Mouse (Mus musculus) kidney, adult 2 months (tissue): ENCODE data around the gene Cpe. TPM values are rescaled to one million over a fixed set of nuclear protein-coding genes. Genes with fewer than 3 reads are reported as not detected.

Experiments used
- DNase-seq: peaks from one replicate; pipeline ENCODE4 v3.0.0; 2021
- H3K27ac ChIP-seq: fragments of 200-500 bp; 2 replicates; pipeline ENCODE4 v1.5.1; 2012; ENCODE audit warnings: low read depth, low read length, control low read depth, inconsistent platforms; ENCODE audit not compliant: insufficient read depth
- H3K27me3 ChIP-seq: fragments of 200-500 bp; replicated peaks from 2 replicates; pipeline ENCODE4 v1.6.1; 2012; ENCODE audit warnings: mild to moderate bottlenecking, moderate library complexity, low read length, inconsistent platforms; ENCODE audit not compliant: control insufficient read depth, insufficient read depth
- H3K36me3 ChIP-seq: fragments of 200-500 bp; 2 replicates; pipeline ENCODE4 v1.6.1; 2012; ENCODE audit warnings: mild to moderate bottlenecking, moderate library complexity, low read length, inconsistent platforms; ENCODE audit not compliant: control insufficient read depth, insufficient read depth
- H3K4me1 ChIP-seq: fragments of 200-500 bp; 2 replicates; pipeline ENCODE4 v1.6.1; 2011; ENCODE audit warnings: low read length; ENCODE audit not compliant: control insufficient read depth, insufficient read depth
- H3K4me3 ChIP-seq: fragments of 200-500 bp; 2 replicates; pipeline ENCODE4 v1.5.1; 2011; ENCODE audit warnings: mild to moderate bottlenecking, low read depth, low read length, control low read depth; ENCODE audit not compliant: insufficient read depth
- CTCF ChIP-seq: fragments of 200-500 bp; conservative IDR thresholded peaks from 2 replicates; pipeline ENCODE4 v1.5.1; 2011; ENCODE audit warnings: low read depth, mild to moderate bottlenecking, control low read depth, low read length, moderate library complexity, mixed read lengths; ENCODE audit not compliant: insufficient read depth, insufficient read length
- POLR2A ChIP-seq: fragments of 200-500 bp; IDR thresholded peaks from one replicate; pipeline ENCODE4 v1.6.1; 2011; ENCODE audit warnings: low read depth, low read length, control low read depth
- WGBS: fragments of 180-500 bp; shearing (Covaris S2); methylation state at CpG from one replicate; pipeline ENCODE4 v1.1.7; 2018; 5-methylcytosine and 5-hydroxymethylcytosine counted together
- polyA plus RNA-seq: library from polyadenylated mRNA; depleted of rRNA; stranded (reverse); fragments of >200 nt; gene quantifications from 2 replicates; pipeline ENCODE4 v1.2.3, GENCODE M21; 2012; rRNA removed

The Cpe gene
- polyA plus RNA-seq, 1 experiment, result 15.8 TPM

DNA sequence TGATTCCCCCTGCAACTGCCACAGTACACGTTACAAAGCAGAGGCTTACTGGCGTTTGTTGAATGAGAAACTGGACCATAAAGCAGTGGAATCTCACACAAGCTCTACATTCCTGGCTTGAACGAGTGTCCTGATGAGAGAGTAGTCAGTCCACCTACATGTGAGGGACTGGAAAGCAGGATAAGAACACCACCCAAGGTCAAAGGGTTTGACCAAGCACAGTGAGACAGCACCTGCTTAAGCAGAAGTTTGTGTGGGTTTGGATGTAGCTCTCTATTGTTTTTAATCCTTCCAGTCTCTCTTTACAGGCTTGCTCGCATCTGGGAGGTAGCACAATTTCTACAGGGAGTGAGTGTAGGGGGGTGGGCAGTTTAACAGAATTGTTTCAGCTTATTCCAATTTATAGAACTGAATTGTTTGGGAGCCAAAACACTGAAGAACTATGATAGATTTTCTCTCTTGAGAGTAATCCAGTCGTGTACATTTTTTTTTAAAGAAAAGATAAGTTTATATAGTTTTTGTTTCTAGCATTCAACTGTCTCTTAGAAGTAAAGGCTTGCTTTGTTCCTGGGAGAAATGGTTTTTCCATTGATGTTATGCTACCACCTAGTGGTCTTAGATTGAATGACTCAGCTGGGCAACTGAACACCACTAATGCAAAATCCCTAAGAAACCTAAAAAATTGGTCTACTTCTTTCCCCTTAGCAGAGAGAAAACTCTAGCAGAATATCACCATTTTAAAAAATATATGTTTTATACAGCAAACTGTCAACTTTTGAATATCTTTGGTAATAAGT lies 144.6 kb downstream of the Cpe start:
- Histone ChIP-seq H3K4me3 (no peak overlapping the region), H3K4me1 (no peaks in the 10 kb centered on the region), H3K27me3 (no peaks in the 10 kb centered on the region), H3K27ac (no peak overlapping the region), H3K36me3 (no peaks in the 10 kb centered on the region)
- 31% methylated on average over 5 of the region's 5 CpGs for whole genome bisulfite sequencing
- peak; percentile 57 for DNase-seq
- no peak for TF ChIP-seq POLR2A
- peak; percentile 33 for TF ChIP-seq CTCF

DNA sequence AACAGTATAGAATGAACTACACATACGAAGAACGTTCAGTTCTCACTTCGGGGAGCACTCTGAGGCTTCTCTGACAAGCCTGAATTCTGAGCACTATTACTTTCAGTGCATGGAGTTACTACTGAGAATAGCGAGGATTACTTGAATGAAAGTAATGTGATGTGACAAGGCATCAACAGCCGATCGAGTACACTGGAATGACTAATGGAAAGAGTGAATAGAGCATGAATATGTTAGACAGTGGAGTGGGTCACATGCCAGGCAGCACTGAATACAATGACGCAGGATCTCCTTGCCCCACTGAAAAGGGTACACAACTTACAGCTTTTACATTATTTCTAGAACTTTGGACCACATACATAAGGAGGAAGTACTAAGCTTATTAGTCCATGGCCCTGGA lies 149.4 kb downstream of the Cpe start:
- TF ChIP-seq CTCF (no peak), POLR2A (no peak)
- WGBS, result 93% methylated on average over 7 of the region's 7 CpGs
- no peaks in the 10 kb centered on the region for H3K36me3 ChIP-seq
- H3K4me3 ChIP-seq, result no peak overlapping the region
- H3K27ac ChIP-seq, result no peak overlapping the region
- no peak for DNase-seq
- no peaks in the 10 kb centered on the region for H3K4me1 ChIP-seq
- H3K27me3 ChIP-seq, result no peaks in the 10 kb centered on the region

Other genes starting within 250 kb of the Cpe start
- gene Msmo1, start 40.7 kb upstream of the Cpe start, polyA plus RNA-seq, result 15.8 and 15.9 TPM in 2 replicates
- 14.0 and 15.6 TPM in 2 replicates for gene Klhl2, start 157.0 kb upstream of the Cpe start, polyA plus RNA-seq